Mouse (Mus musculus) liver, embryonic 13.5 days (tissue): ENCODE measurements around the gene Atp6v1c2. TPM values are rescaled to one million over a fixed set of nuclear protein-coding genes. Genes with fewer than 3 reads are reported as not detected.

Experiments
- ATAC-seq: fragments of 200-750 bp; cut with Nextera tagmentation; 2 replicates; pipeline ENCODE4 v1.8.0; 2017; ENCODE audit warnings: low read depth, mild to moderate bottlenecking, moderate number of reproducible peaks, moderate library complexity
- DNase-seq: peaks from one replicate; pipeline ENCODE4 v3.0.0; 2022
- H3K27ac ChIP-seq: fragments of 300-500 bp; sonication (generic); 2 replicates; pipeline ENCODE4 v1.5.1; 2015; ENCODE audit warnings: moderate library complexity, mild to moderate bottlenecking, inconsistent platforms
- H3K27me3 ChIP-seq: fragments of 300-500 bp; sonication (generic); 2 replicates; pipeline ENCODE4 v1.6.1; 2015; ENCODE audit warnings: mild to moderate bottlenecking, inconsistent platforms
- H3K36me3 ChIP-seq: fragments of 300-500 bp; sonication (generic); 2 replicates; pipeline ENCODE4 v1.6.1; 2015; ENCODE audit warnings: mild to moderate bottlenecking, inconsistent platforms
- H3K4me1 ChIP-seq: fragments of 300-500 bp; sonication (generic); replicated peaks from 2 replicates; pipeline ENCODE4 v1.6.1; 2015; ENCODE audit warnings: inconsistent platforms
- H3K4me2 ChIP-seq: fragments of 300-500 bp; sonication (generic); 2 replicates; pipeline ENCODE4 v1.6.1; 2015; ENCODE audit warnings: inconsistent platforms, mild to moderate bottlenecking, moderate library complexity
- H3K4me3 ChIP-seq: fragments of 300-500 bp; sonication (generic); replicated peaks from 2 replicates; pipeline ENCODE4 v1.5.1; 2015; ENCODE audit warnings: mild to moderate bottlenecking, inconsistent platforms
- H3K9ac ChIP-seq: fragments of 300-500 bp; sonication (generic); 2 replicates; pipeline ENCODE4 v1.6.1; 2015; ENCODE audit warnings: mild to moderate bottlenecking, inconsistent platforms
- H3K9me3 ChIP-seq: fragments of 300-500 bp; sonication (generic); replicated peaks from 2 replicates; pipeline ENCODE4 v1.6.1; 2016; ENCODE audit warnings: inconsistent platforms
- WGBS: fragments of 180-500 bp; shearing (Covaris S2); methylation state at CpG from one replicate; pipeline ENCODE4 v1.1.7; 2015; ENCODE audit not compliant: insufficient replicate concordance; 5-methylcytosine and 5-hydroxymethylcytosine counted together
- polyA plus RNA-seq: library from polyadenylated mRNA; unstranded; fragments of >200 nt; fragmentation: Nextera tagmentation; extraction: Ambion mirVana; gene quantifications from 2 replicates; pipeline ENCODE4 v1.2.1, GENCODE M21; 2015

Gene Atp6v1c2
- polyA plus RNA-seq = not detected in 2 replicates

- no peak within 1 kb of the TSS for H3K4me3 ChIP-seq
- DNase-seq (no peak), ATAC-seq (no peak)
- H3K4me1 ChIP-seq = peaks cover 8% of the 10 kb centered on the region; the same call in 1 of the 2 replicates
- no peak within 1 kb of the TSS for H3K9ac ChIP-seq
- peaks cover 41% of the 10 kb centered on the region for H3K27me3 ChIP-seq
- WGBS = 56% methylated on average over 3 of the region's 3 CpGs
- H3K4me2 ChIP-seq = no peak within 1 kb of the TSS
- H3K9me3 ChIP-seq = no peaks in the 10 kb centered on the region
- no peaks in the 10 kb centered on the region for H3K36me3 ChIP-seq
- H3K27ac ChIP-seq = no peak within 1 kb of the TSS
Observed at GRCm38 (mm10) chr12:17329259-17329658, at the start of gene Atp6v1c2. Atp6v1c2 (minus strand) TSS chr12:17329359.

- 87% methylated on average over 6 of the region's 6 CpGs for WGBS
Observed at GRCm38 (mm10) chr12:17376521-17376920, 47.4 kb upstream of the Atp6v1c2 start.

GRCm38 (mm10) chr12:17375243-17375642, 46.1 kb upstream of the Atp6v1c2 start:
- peak; percentile 3 for DNase-seq
- peaks cover 82% of the 10 kb centered on the region for H3K36me3 ChIP-seq
- no peak overlapping the region for H3K4me2 ChIP-seq
- no peaks in the 10 kb centered on the region for H3K4me1 ChIP-seq
- H3K9ac ChIP-seq = no peak overlapping the region
- H3K9me3 ChIP-seq = no peaks in the 10 kb centered on the region
- WGBS = 79% methylated on average over 4 of the region's 4 CpGs
- ATAC-seq = no peak
- H3K27ac ChIP-seq = no peak overlapping the region
- H3K4me3 ChIP-seq = no peak overlapping the region
- H3K27me3 ChIP-seq = no peaks in the 10 kb centered on the region

More at GRCm38 (mm10) chr12:17376521-17376920, 47.4 kb upstream of the Atp6v1c2 start:
- no peak overlapping the region for H3K4me2 ChIP-seq
- H3K36me3 ChIP-seq = peaks cover 84% of the 10 kb centered on the region
- no peak overlapping the region for H3K27ac ChIP-seq
- DNase-seq (no peak), ATAC-seq (no peak)
- H3K4me1 ChIP-seq = no peaks in the 10 kb centered on the region
- H3K4me3 ChIP-seq = no peak overlapping the region
- no peaks in the 10 kb centered on the region for H3K9me3 ChIP-seq
- no peaks in the 10 kb centered on the region for H3K27me3 ChIP-seq
- H3K9ac ChIP-seq = no peak overlapping the region

GRCm38 (mm10) chr12:17373470-17373975, 44.4 kb upstream of the Atp6v1c2 start:
- no peak overlapping the region for H3K27ac ChIP-seq
- H3K9ac ChIP-seq = no peak overlapping the region
- ATAC-seq (no peak), DNase-seq (no peak)
- 91% methylated on average over 5 of the region's 5 CpGs for WGBS
- no peak overlapping the region for H3K4me3 ChIP-seq
- no peaks in the 10 kb centered on the region for H3K27me3 ChIP-seq
- no peak overlapping the region for H3K4me2 ChIP-seq
- H3K9me3 ChIP-seq = no peaks in the 10 kb centered on the region
- peaks cover 86% of the 10 kb centered on the region for H3K36me3 ChIP-seq
- H3K4me1 ChIP-seq = no peaks in the 10 kb centered on the region

GRCm38 (mm10) chr12:17372696-17373095, 43.5 kb upstream of the Atp6v1c2 start:
- no peaks in the 10 kb centered on the region for H3K9me3 ChIP-seq
- H3K27ac ChIP-seq = no peak overlapping the region
- no peak overlapping the region for H3K4me3 ChIP-seq
- WGBS = 57% methylated on average over 3 of the region's 3 CpGs
- DNase-seq = no peak
- H3K4me1 ChIP-seq = no peaks in the 10 kb centered on the region
- no peaks in the 10 kb centered on the region for H3K27me3 ChIP-seq
- H3K4me2 ChIP-seq = no peak overlapping the region
- peaks cover 87% of the 10 kb centered on the region for H3K36me3 ChIP-seq
- no peak overlapping the region for H3K9ac ChIP-seq
- ATAC-seq = no peak

GRCm38 (mm10) chr12:17371589-17372235, 42.6 kb upstream of the Atp6v1c2 start:
- Histone ChIP-seq H3K9me3 (no peaks in the 10 kb centered on the region), H3K27me3 (no peaks in the 10 kb centered on the region), H3K4me3 (no peak overlapping the region), H3K36me3 (peaks cover 87% of the 10 kb centered on the region), H3K27ac (no peak overlapping the region), H3K4me1 (no peaks in the 10 kb centered on the region), H3K4me2 (no peak overlapping the region), H3K9ac (no peak overlapping the region)
- 73% methylated on average over 8 of the region's 8 CpGs for WGBS
- peak; percentile 6 for DNase-seq
- no peak for ATAC-seq

GRCm38 (mm10) chr12:17369551-17370325, 40.6 kb upstream of the Atp6v1c2 start:
- no peak overlapping the region for H3K4me3 ChIP-seq
- H3K27ac ChIP-seq = no peak overlapping the region
- no peak overlapping the region for H3K9ac ChIP-seq
- H3K9me3 ChIP-seq = no peaks in the 10 kb centered on the region
- H3K4me2 ChIP-seq = no peak overlapping the region
- H3K27me3 ChIP-seq = no peaks in the 10 kb centered on the region
- H3K4me1 ChIP-seq = no peaks in the 10 kb centered on the region
- H3K36me3 ChIP-seq = peaks cover 74% of the 10 kb centered on the region
- no peak for ATAC-seq
- WGBS = 87% methylated on average over 7 of the region's 7 CpGs
- DNase-seq = no peak

- ATAC-seq (no peak), DNase-seq (no peak)
- no peak overlapping the region for H3K27ac ChIP-seq
- no peak overlapping the region for H3K9ac ChIP-seq
- no peak overlapping the region for H3K4me3 ChIP-seq
- H3K9me3 ChIP-seq = no peaks in the 10 kb centered on the region
- no peaks in the 10 kb centered on the region for H3K4me1 ChIP-seq
- H3K27me3 ChIP-seq = no peaks in the 10 kb centered on the region
- peaks cover 74% of the 10 kb centered on the region for H3K36me3 ChIP-seq
- no peak overlapping the region for H3K4me2 ChIP-seq
- 72% methylated on average over 3 of the region's 3 CpGs for WGBS
Observed at GRCm38 (mm10) chr12:17369111-17369510, 40.0 kb upstream of the Atp6v1c2 start.

- Histone ChIP-seq H3K9ac (no peak overlapping the region), H3K9me3 (no peaks in the 10 kb centered on the region), H3K36me3 (peaks cover 77% of the 10 kb centered on the region), H3K27me3 (no peaks in the 10 kb centered on the region), H3K4me1 (no peaks in the 10 kb centered on the region), H3K4me3 (no peak overlapping the region), H3K27ac (no peak overlapping the region), H3K4me2 (no peak overlapping the region)
- ATAC-seq (peak; percentile 68; the same call in 1 of the 2 replicates), DNase-seq (no peak)
- 69% methylated on average over 5 of the region's 5 CpGs for WGBS
Observed at GRCm38 (mm10) chr12:17366981-17367380, 37.8 kb upstream of the Atp6v1c2 start.

- Histone ChIP-seq H3K27ac (no peak overlapping the region), H3K4me1 (no peaks in the 10 kb centered on the region), H3K4me2 (no peak overlapping the region), H3K36me3 (peaks cover 79% of the 10 kb centered on the region), H3K9me3 (no peaks in the 10 kb centered on the region), H3K27me3 (no peaks in the 10 kb centered on the region), H3K9ac (no peak overlapping the region), H3K4me3 (no peak overlapping the region)
- WGBS = 74% methylated on average over 5 of the region's 5 CpGs
- no peak for ATAC-seq
- no peak for DNase-seq
Observed at GRCm38 (mm10) chr12:17362316-17362715, 33.2 kb upstream of the Atp6v1c2 start.

GRCm38 (mm10) chr12:17360650-17361049, 31.5 kb upstream of the Atp6v1c2 start:
- Histone ChIP-seq H3K27ac (no peak overlapping the region), H3K4me1 (no peaks in the 10 kb centered on the region), H3K36me3 (peaks cover 84% of the 10 kb centered on the region), H3K27me3 (no peaks in the 10 kb centered on the region), H3K4me2 (no peak overlapping the region), H3K4me3 (no peak overlapping the region), H3K9me3 (no peaks in the 10 kb centered on the region), H3K9ac (no peak overlapping the region)
- no peak for DNase-seq
- 84% methylated on average over 4 of the region's 4 CpGs for WGBS
- ATAC-seq = no peak
